ENCODE assay signal across 8 mouse cellular contexts in genomic region chr5:74432879-74433539, GRCm38 (mm10).
DNase-seq lines count a peak whose midpoint lies in the region; ATAC-seq and TF ChIP-seq lines count a peak whose summit lies in the region.

No protein-coding gene starts in this region.

- H3K9ac ChIP-seq in forebrain, postnatal 0 days = peak overlapping the region; percentile 2; the same call in 1 of the 2 replicates

- H3K4me3 ChIP-seq in forebrain, postnatal 0 days (ENCODE audit: low read depth, low read length) = no peak overlapping the region

- no peak for TF ChIP-seq CTCF in brain, embryonic 14.5 days (IDR thresholded peaks at IDR 0.05; ENCODE audit: borderline replicate concordance, extremely low read depth, insufficient read depth, insufficient read length)
- TF ChIP-seq CTCF in forebrain, postnatal 0 days (IDR thresholded peaks at IDR 0.05; ENCODE audit: low read depth) = no peak

- peak; percentile 66 for DNase-seq in 3T3-L1 (ENCODE audit: low read depth, low spot score)
- peak; percentile 78 for DNase-seq in brain, embryonic 14.5 days (ENCODE audit: low read depth)
- peak; percentile 30 for DNase-seq in forebrain, postnatal 0 days
- DNase-seq in mesoderm, embryonic 11.5 days (ENCODE audit: low read depth, low spot score) = peak; percentile 89
- DNase-seq in ovary, postnatal 14 days (ENCODE audit: low spot score) = no peak
- no peak for DNase-seq in ovary, postnatal 10 days (ENCODE audit: low spot score)
- no peak for DNase-seq in cerebellum, adult 9-10 months

- H3K4me1 ChIP-seq in forebrain, postnatal 0 days (ENCODE audit: insufficient read depth) = no peaks in the 10 kb centered on the region; the same call in 1 of the 2 replicates

- H3K36me3 ChIP-seq in forebrain, postnatal 0 days (ENCODE audit: insufficient read depth) = no peaks in the 10 kb centered on the region

- H3K9me3 ChIP-seq in forebrain, postnatal 0 days (ENCODE audit: low read length) = no peaks in the 10 kb centered on the region

- peak; percentile 43; the same call in 1 of the 2 replicates for ATAC-seq in forebrain, postnatal 0 days
- ATAC-seq in CD4-positive, CD25-positive, alpha-beta regulatory T cell, adult 4 months = no peak

- no peak for TF ChIP-seq POLR2A in brain, embryonic 14.5 days (IDR thresholded peaks at IDR 0.05; ENCODE audit: borderline replicate concordance, extremely low read depth, insufficient read depth, insufficient read length, poor library complexity, severe bottlenecking)

- no peak overlapping the region for H3K27ac ChIP-seq in forebrain, postnatal 0 days (ENCODE audit: low read depth, low read length)

- 22% methylated on average over 14 of the region's 14 CpGs for WGBS in forebrain, postnatal 0 days

- peak overlapping the region; percentile 16 for H3K4me2 ChIP-seq in forebrain, postnatal 0 days (ENCODE audit: low read depth)

- H3K27me3 ChIP-seq in forebrain, postnatal 0 days (ENCODE audit: insufficient read depth, low read length) = no peaks in the 10 kb centered on the region

Comparison
In these comparisons a context has a peak if more than half of its experiments do, and no peak if none do; other contexts are left out.
1. DNase-seq: peak in 3T3-L1 (single experiment), brain, embryonic 14.5 days (single experiment), forebrain, postnatal 0 days (single experiment) and mesoderm, embryonic 11.5 days (single experiment); none in ovary, postnatal 14 days (single experiment), ovary, postnatal 10 days (single experiment) and cerebellum, adult 9-10 months (single experiment).